Mouse (Mus musculus): ENCODE measurements at regions not wholly inside any gene's neighbourhood (a gene's known extent, or its start where the extent isn't known, plus 50 kb on each side); places are given as distances from the start of the nearest gene placed in this dataset.

- Histone ChIP-seq H3K36me3 (ENCODE audit: control insufficient read depth in 1 of 2, insufficient read depth in 2 of 2, low read length in 2 of 2) (no peaks in the 10 kb centered on the region), H3K4me3 (ENCODE audit: control insufficient read depth in 1 of 2, insufficient read depth in 1 of 2, low read depth in 2 of 2, low read length in 2 of 2) (no peak overlapping the region), H3K27me3 (ENCODE audit: control insufficient read depth in 1 of 2, insufficient read depth in 2 of 2, low read length in 2 of 2) (no peaks in the 10 kb centered on the region), H3K27ac (ENCODE audit: control insufficient read depth, low read depth, low read length) (no peak overlapping the region), H3K4me1 (ENCODE audit: control insufficient read depth in 1 of 2, insufficient read depth in 2 of 2, low read length in 2 of 2) (no peaks in the 10 kb centered on the region), H3K9ac (ENCODE audit: control insufficient read depth, low read depth, low read length, poor library complexity, severe bottlenecking) (no peak overlapping the region), H3K79me2 (ENCODE audit: control insufficient read depth, insufficient read depth, low read length, poor library complexity) (no peaks in the 10 kb centered on the region), H3K9me3 (replicated peaks; ENCODE audit: insufficient read depth, low read length) (no peaks in the 10 kb centered on the region)
- TF ChIP-seq POLR2AphosphoS5 (IDR thresholded peaks at IDR 0.05; ENCODE audit: borderline replicate concordance, low read depth, low read length) = no peak
- no peak for TF ChIP-seq TBP (IDR thresholded peaks at IDR 0.05; ENCODE audit: low read depth, low read length)
- no peak for TF ChIP-seq ETS1 (IDR thresholded peaks at IDR 0.05; ENCODE audit: low read depth, low read length)
- TF ChIP-seq TAL1 (IDR thresholded peaks at IDR 0.05; ENCODE audit: low read length) = no peak
- TF ChIP-seq MAFK (IDR thresholded peaks at IDR 0.05; ENCODE audit: borderline replicate concordance, low read depth, low read length) = no peak
- no peak for TF ChIP-seq KAT2A (conservative IDR thresholded peaks at IDR 0.05; ENCODE audit: low read depth, low read length)
- no peak for TF ChIP-seq USF2 (IDR thresholded peaks at IDR 0.05; ENCODE audit: borderline replicate concordance in 1 of 2, insufficient read depth in 1 of 2, low read depth in 1 of 2, low read length in 2 of 2)
- TF ChIP-seq MYB (IDR thresholded peaks at IDR 0.05; ENCODE audit: low read depth, low read length) = no peak
- no peak for TF ChIP-seq RCOR1 (IDR thresholded peaks at IDR 0.05; ENCODE audit: low read depth, low read length)
- no peak for TF ChIP-seq POLR2A (IDR thresholded peaks at IDR 0.05; ENCODE audit: control insufficient read depth in 1 of 2, insufficient read depth in 1 of 2, low read depth in 1 of 2, low read length in 2 of 2, poor library complexity in 1 of 2)
- no peak for TF ChIP-seq ELF1 (IDR thresholded peaks at IDR 0.05; ENCODE audit: low read depth, low read length)
- TF ChIP-seq SIN3A (IDR thresholded peaks at IDR 0.05; ENCODE audit: low read length) = no peak
- no peak for TF ChIP-seq RAD21 (IDR thresholded peaks at IDR 0.05; ENCODE audit: low read depth, low read length)
- no peak for TF ChIP-seq USF1 (IDR thresholded peaks at IDR 0.05; ENCODE audit: low read depth, low read length)
- TF ChIP-seq MYC (IDR thresholded peaks at IDR 0.05; ENCODE audit: low read depth, low read length) = no peak
- no peak for TF ChIP-seq EP300 (IDR thresholded peaks at IDR 0.05; ENCODE audit: low read depth in 1 of 2, low read length in 2 of 2)
- TF ChIP-seq CHD1 (IDR thresholded peaks at IDR 0.05; ENCODE audit: low read depth, low read length) = no peak
- no peak for DNase-seq (ENCODE audit: low read depth, low spot score)
These were observed 493.5 kb upstream of the Gm10131 start for GRCm38 (mm10) chr8:34605031-34605430.

GRCm38 (mm10) chr8:34604581-34604980, 493.0 kb upstream of the Gm10131 start:
- no peak overlapping the region for H3K27ac ChIP-seq (ENCODE audit: control insufficient read depth, low read depth, low read length)
- no peaks in the 10 kb centered on the region for H3K79me2 ChIP-seq (ENCODE audit: control insufficient read depth, insufficient read depth, low read length, poor library complexity)
- H3K9me3 ChIP-seq (replicated peaks; ENCODE audit: insufficient read depth, low read length) = no peaks in the 10 kb centered on the region
- TF ChIP-seq EP300 (IDR thresholded peaks at IDR 0.05; ENCODE audit: low read depth in 1 of 2, low read length in 2 of 2) (no peak), UBTF (IDR thresholded peaks at IDR 0.05; ENCODE audit: borderline replicate concordance, insufficient read depth, low read depth, low read length) (no peak), MXI1 (IDR thresholded peaks at IDR 0.05; ENCODE audit: low read depth, low read length) (no peak), MAFK (IDR thresholded peaks at IDR 0.05; ENCODE audit: borderline replicate concordance, low read depth, low read length) (no peak), POLR2A (IDR thresholded peaks at IDR 0.05; ENCODE audit: control insufficient read depth in 1 of 2, insufficient read depth in 1 of 2, low read depth in 1 of 2, low read length in 2 of 2, poor library complexity in 1 of 2) (no peak), GABPA (IDR thresholded peaks at IDR 0.05; ENCODE audit: low read depth, low read length) (no peak), ZMIZ1 (IDR thresholded peaks at IDR 0.05; ENCODE audit: low read depth, low read length) (no peak), MYC (IDR thresholded peaks at IDR 0.05; ENCODE audit: low read depth, low read length) (no peak), NELFE (IDR thresholded peaks at IDR 0.05; ENCODE audit: low read depth, low read length) (no peak)
- H3K36me3 ChIP-seq (ENCODE audit: control insufficient read depth in 1 of 2, insufficient read depth in 2 of 2, low read length in 2 of 2) = no peaks in the 10 kb centered on the region
- H3K4me1 ChIP-seq (ENCODE audit: control insufficient read depth in 1 of 2, insufficient read depth in 2 of 2, low read length in 2 of 2) = no peaks in the 10 kb centered on the region
- no peak overlapping the region for H3K9ac ChIP-seq (ENCODE audit: control insufficient read depth, low read depth, low read length, poor library complexity, severe bottlenecking)
- DNase-seq (ENCODE audit: low read depth, low spot score) = no peak
- H3K4me3 ChIP-seq (ENCODE audit: control insufficient read depth in 1 of 2, insufficient read depth in 1 of 2, low read depth in 2 of 2, low read length in 2 of 2) = no peak overlapping the region
- no peaks in the 10 kb centered on the region for H3K27me3 ChIP-seq (ENCODE audit: control insufficient read depth in 1 of 2, insufficient read depth in 2 of 2, low read length in 2 of 2)

All from MEL (cell line).